Mouse (Mus musculus): ENCODE data around the gene Gm7942.
"Not testable (repeated sequence)": the region's sequence is repeated elsewhere in the genome, so short reads cannot be mapped to it uniquely, and the experiment has no call there.

The Gm7942 gene

GRCm38 (mm10) chr5:95106638-95107037 is at the start of gene Gm7942:
Gene Gm7942, plus strand, starts transcription at chr5:95106938.
- not testable (repeated sequence) for DNase-seq (ENCODE audit: low spot score)

Measured in c-Kit-positive CD71-positive TER-119-positive erythroid progenitor cells, embryonic 14.5 days (primary cell).